ENCODE assay signal across 9 mouse cellular contexts in genomic region chr5:101664945-101665615, GRCm38 (mm10). TPM values are rescaled to one million over a fixed set of nuclear protein-coding genes. Genes with fewer than 3 reads are reported as not detected.
DNase-seq lines count a peak whose midpoint lies in the region; ATAC-seq and TF ChIP-seq lines count a peak whose summit lies in the region.
"Had no signal": no experiment of that assay in that cellular context is flagged by ENCODE, and none has a peak within 500 bp of the region (broad histone marks: within the 10 kb centered on the region; RNA-seq: fewer than 3 reads in every experiment).

Gene Nkx6-1 (minus strand): TSS chr5:101664996.

- H3K4me3 ChIP-seq in embryonic fibroblast, embryonic 13.5 days (ENCODE audit: insufficient read depth, low read length), result peak within 1 kb of the TSS; percentile 50

- intact Hi-C loops in heart, postnatal 10 days (cut with DNase I), result loop anchor here (5.0 kb wide), 2 partner anchors 298 to 838 kb away; no protein-coding TSS in a partner anchor

- no peak within 1 kb of the TSS for H3K27ac ChIP-seq in embryonic fibroblast, embryonic 13.5 days (ENCODE audit: insufficient read depth, low read length)

- ATAC-seq in megakaryocyte progenitor cell, adult 5-6 weeks (replicated peaks; ENCODE audit: poor library complexity), result peak; percentile 91
- no peak for ATAC-seq in frontal cortex, adult (ENCODE audit: low TSS enrichment)

- no peak for TF ChIP-seq CTCF in embryonic fibroblast, embryonic 13.5 days (IDR thresholded peaks at IDR 0.05; ENCODE audit: borderline replicate concordance, insufficient read depth, low read length)

- no peaks in the 10 kb centered on the region for H3K4me1 ChIP-seq in embryonic fibroblast, embryonic 13.5 days (ENCODE audit: control insufficient read depth, insufficient read depth, low read length)

- TF ChIP-seq POLR2A in embryonic fibroblast, embryonic 13.5 days (IDR thresholded peaks at IDR 0.05; ENCODE audit: low read depth, low read length), result no peak

- DNase-seq in spleen, postnatal 4 days (ENCODE audit: low spot score in 2 of 2), result peak; percentile 52 to 67
- no peak for DNase-seq in spleen, postnatal 14 days (ENCODE audit: low spot score in 2 of 2)
- DNase-seq in heart, postnatal 10 days, result peak; percentile 64 to 66
- DNase-seq in kidney, postnatal 36 days, result peak; percentile 60 to 69
- peak; percentile 77 for DNase-seq in testis, postnatal 10 days (ENCODE audit: low spot score)

RNA-seq across cellular contexts. Expression of gene Nkx6-1, which starts in this region (rescaled TPM):
- polyA plus RNA-seq in embryonic fibroblast, embryonic 13.5 days (2011; ENCODE audit: insufficient read length, low read depth, missing spikeins), result 0.47 and 1.1 TPM in 2 replicates
- total RNA-seq in heart, postnatal 10 days (2021), result under 1 TPM; 0.10 to 0.12 TPM
- not detected in 2 replicates for total RNA-seq in megakaryocyte progenitor cell, adult 5-6 weeks (2015)
- not detected in 2 replicates for total RNA-seq in megakaryocyte progenitor cell, adult 5-6 weeks (2017)
- polyA plus RNA-seq: Patski had no signal

Comparison
In these comparisons a context has a peak if more than half of its experiments do, and no peak if none do; other contexts are left out.
1. DNase-seq: peak in spleen, postnatal 4 days (2 of 2), kidney, postnatal 36 days (2 of 2) and testis, postnatal 10 days (single experiment); none in spleen, postnatal 14 days (0 of 2).
2. Peak in DNase-seq in heart, postnatal 10 days; RNA of the gene not detected or under 1 TPM.
3. Peak in ATAC-seq in megakaryocyte progenitor cell, adult 5-6 weeks; RNA of the gene not detected or under 1 TPM.